Mouse (Mus musculus) cerebellum, adult 2 months (tissue): ENCODE measurements around the gene C3ar1. TPM values are rescaled to one million over a fixed set of nuclear protein-coding genes. Genes with fewer than 3 reads are reported as not detected.

ENCODE experiments used
- DNase-seq, 2 experiments: peaks; one replicate each; pipeline ENCODE4 v3.0.0; 2021
- H3K27ac ChIP-seq: fragments of 200-500 bp; 2 replicates; pipeline ENCODE4 v1.5.1; 2012; ENCODE audit warnings: low read length, control low read depth, inconsistent platforms; ENCODE audit not compliant: insufficient read depth
- H3K27me3 ChIP-seq: fragments of 200-500 bp; 2 replicates; pipeline ENCODE4 v1.6.1; 2012; ENCODE audit warnings: inconsistent platforms, mild to moderate bottlenecking, low read length, moderate library complexity; ENCODE audit not compliant: control insufficient read depth, insufficient read depth
- H3K4me1 ChIP-seq: fragments of 200-500 bp; 2 replicates; pipeline ENCODE4 v1.6.1; 2011; ENCODE audit warnings: low read length; ENCODE audit not compliant: control insufficient read depth, insufficient read depth
- H3K4me3 ChIP-seq: fragments of 200-500 bp; replicated peaks from 2 replicates; pipeline ENCODE3; 2011; ENCODE audit warnings: mild to moderate bottlenecking, low read depth, low read length, control low read depth; ENCODE audit not compliant: insufficient read depth
- CTCF ChIP-seq: fragments of 200-500 bp; IDR thresholded peaks from 2 replicates; pipeline ENCODE4 v1.5.1; 2011; ENCODE audit warnings: low read depth, mild to moderate bottlenecking, control low read depth, low read length, moderate library complexity, borderline replicate concordance; ENCODE audit not compliant: insufficient read depth
- POLR2A ChIP-seq: fragments of 200-500 bp; IDR thresholded peaks from 2 replicates; pipeline ENCODE4 v1.6.1; 2011; ENCODE audit warnings: low read length, control low read depth, borderline replicate concordance; ENCODE audit not compliant: insufficient read depth
- WGBS: fragments of 180-500 bp; shearing (Covaris S2); methylation state at CpG from one replicate; pipeline ENCODE4 v1.1.7; 2018; 5-methylcytosine and 5-hydroxymethylcytosine counted together
- polyA plus RNA-seq: library from polyadenylated mRNA; depleted of rRNA; stranded (reverse); fragments of >200 nt; gene quantifications from 2 replicates; pipeline ENCODE4 v1.2.3, GENCODE M21; 2012; rRNA removed

Gene C3ar1
- 0.38 and 0.44 TPM in 2 replicates for polyA plus RNA-seq

GRCm38 (mm10) chr6:122855955-122856354 lies at the start of gene C3ar1:
TSS of gene C3ar1 (minus strand) at chr6:122856161.
- Histone ChIP-seq H3K27me3 (no peaks in the 10 kb centered on the region), H3K4me1 (no peaks in the 10 kb centered on the region), H3K4me3 (no peak within 1 kb of the TSS), H3K27ac (no peak within 1 kb of the TSS)
- 82% methylated on average over 7 of the region's 7 CpGs for WGBS
- no peak for DNase-seq
- no peak for TF ChIP-seq POLR2A
- TF ChIP-seq CTCF: no peak

DNA sequence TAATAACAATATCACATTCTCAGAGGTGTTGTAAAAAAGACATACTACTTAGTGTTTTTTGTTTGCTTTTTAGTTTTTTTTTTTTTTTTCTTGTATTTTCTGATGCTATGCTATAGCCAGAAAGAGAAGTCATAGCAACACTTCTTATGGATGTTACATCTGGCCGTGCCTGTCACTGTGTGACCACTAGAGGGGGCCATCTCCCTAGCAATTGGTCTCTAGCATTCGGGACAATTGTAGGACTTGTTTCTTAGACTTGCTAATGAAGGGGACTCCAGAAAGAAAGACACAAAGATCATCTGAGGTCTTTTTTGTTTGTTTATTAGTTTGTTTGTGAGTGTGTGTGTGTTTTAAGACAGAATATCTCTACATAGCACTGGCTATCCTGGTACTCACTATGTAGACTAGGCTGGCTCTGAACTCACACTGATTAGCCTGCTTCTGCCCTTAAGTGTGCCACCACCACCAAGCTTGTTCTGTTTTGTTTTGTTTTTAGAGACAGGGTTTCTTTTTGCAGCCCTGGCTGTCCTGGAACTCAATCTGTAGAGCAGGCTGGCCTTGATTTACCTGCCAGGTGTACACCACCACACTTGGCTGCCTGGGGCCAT lies 36.6 kb upstream of the C3ar1 start:
- no peak overlapping the region for H3K27ac ChIP-seq
- no peak overlapping the region for H3K4me3 ChIP-seq
- no peaks in the 10 kb centered on the region for H3K4me1 ChIP-seq
- WGBS: 7% methylated on average over 2 of the region's 2 CpGs
- DNase-seq: peak; percentile 30 to 39
- peak; percentile 68 for TF ChIP-seq CTCF
- TF ChIP-seq POLR2A: no peak
- H3K27me3 ChIP-seq: no peaks in the 10 kb centered on the region

- WGBS: 93% methylated on average over 2 of the region's 2 CpGs
- Histone ChIP-seq H3K4me3 (no peak overlapping the region), H3K27me3 (no peaks in the 10 kb centered on the region), H3K27ac (no peak overlapping the region), H3K4me1 (no peaks in the 10 kb centered on the region)
- TF ChIP-seq CTCF (no peak), POLR2A (no peak)
- DNase-seq: no peak
Measured at GRCm38 (mm10) chr6:122889599-122889998, 33.6 kb upstream of the C3ar1 start.

DNA sequence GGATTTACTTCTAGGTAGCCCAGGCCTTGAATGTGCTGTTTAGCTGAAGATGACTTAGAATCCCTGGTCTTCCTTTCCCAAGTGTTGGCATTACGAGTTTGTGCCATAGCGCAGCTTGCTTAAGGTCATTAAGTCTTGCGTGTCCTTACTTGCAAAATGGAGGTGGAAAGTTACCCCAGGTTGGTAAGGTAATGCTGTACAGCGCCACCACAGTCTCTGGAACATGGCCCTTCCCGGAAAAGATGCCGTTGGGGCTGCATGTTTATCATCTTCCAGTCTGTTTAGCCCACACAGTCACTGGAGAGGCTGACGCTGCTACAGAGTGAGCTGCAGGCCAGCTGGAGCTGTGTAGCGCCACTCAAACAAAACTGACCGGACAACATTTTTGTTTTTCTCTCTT lies 27.6 kb upstream of the C3ar1 start:
- 91% methylated on average over 9 of the region's 9 CpGs for WGBS
- DNase-seq: no peak

GRCm38 (mm10) chr6:122881287-122881686 lies 25.3 kb upstream of the C3ar1 start:
- Histone ChIP-seq H3K27me3 (no peaks in the 10 kb centered on the region), H3K4me3 (no peak overlapping the region), H3K4me1 (no peaks in the 10 kb centered on the region), H3K27ac (no peak overlapping the region)
- no peak for DNase-seq
- 94% methylated on average over 12 of the region's 12 CpGs for WGBS
- TF ChIP-seq POLR2A: no peak
- no peak for TF ChIP-seq CTCF

More for the DNA sequence above, 27.6 kb upstream of the C3ar1 start:
- Histone ChIP-seq H3K27ac (no peak overlapping the region), H3K4me3 (no peak overlapping the region), H3K27me3 (no peaks in the 10 kb centered on the region), H3K4me1 (no peaks in the 10 kb centered on the region)
- TF ChIP-seq POLR2A (no peak), CTCF (no peak)

DNA sequence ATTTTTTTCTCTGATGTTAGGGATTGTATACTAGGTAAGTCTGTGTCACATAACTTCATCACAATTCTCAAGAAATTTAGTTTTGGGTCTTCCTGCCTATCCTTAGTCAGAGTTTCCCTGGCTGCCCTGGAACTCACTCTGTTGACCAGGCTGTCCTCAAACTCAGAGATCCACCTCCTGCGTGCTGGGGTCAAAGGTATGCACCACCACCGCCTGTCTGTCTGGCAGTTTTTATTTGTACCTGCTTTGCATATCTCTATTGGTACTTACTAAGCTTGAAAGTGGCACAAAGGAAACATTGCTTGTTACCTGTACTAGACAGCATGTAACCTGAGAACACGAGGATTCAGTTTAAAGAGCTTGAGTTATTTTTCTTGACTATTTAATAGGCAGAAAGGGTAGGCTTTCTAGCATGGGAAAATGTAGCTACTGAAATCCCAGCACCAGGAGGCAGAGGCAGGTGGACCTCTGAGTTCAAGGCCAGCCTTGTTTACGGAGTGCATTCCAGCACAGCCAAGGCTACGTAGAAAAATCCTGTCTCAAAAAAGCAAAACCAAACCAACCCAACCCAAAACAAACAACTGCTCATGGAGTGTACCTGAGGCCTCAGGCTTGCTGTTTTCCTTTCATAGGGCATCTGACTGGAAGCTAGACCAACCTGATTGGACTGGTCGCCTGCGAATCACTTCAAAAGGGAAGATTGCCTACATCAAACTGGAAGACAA lies 24.0 kb upstream of the C3ar1 start:
- TF ChIP-seq POLR2A (no peak), CTCF (no peak)
- 91% methylated on average over 7 of the region's 7 CpGs for WGBS

DNA sequence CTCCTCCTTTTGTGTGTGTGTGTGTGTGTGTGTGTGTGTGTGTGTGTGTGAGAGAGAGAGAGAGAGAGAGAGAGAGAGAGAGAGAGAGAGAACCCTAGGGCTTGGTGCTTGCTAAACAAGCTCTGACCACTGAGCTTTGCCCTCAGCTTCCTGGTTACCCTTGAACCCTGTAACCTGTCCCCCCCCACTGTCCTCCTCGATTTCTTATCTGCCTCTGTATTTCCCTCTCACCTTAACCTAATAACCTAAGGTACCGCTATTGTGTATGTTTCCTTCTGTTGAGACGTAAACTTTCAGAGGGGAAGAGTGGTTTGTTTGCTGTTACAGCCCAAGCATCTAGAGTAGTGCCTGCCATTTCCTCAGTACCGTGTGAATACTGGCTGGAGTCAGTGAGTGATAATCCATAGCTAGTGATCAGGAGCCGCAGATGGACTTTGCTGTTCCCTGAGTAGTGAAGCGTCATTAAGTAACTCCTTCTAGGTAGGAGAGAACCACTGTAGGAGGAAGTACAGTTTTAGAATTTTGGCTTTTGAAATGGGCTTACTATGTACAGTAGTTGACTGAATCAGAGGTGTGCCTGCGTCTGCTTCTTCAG lies 23.3 kb upstream of the C3ar1 start:
- Histone ChIP-seq H3K27ac (no peak overlapping the region), H3K4me1 (peaks cover 3% of the 10 kb centered on the region; the same call in 1 of the 2 replicates), H3K27me3 (no peaks in the 10 kb centered on the region), H3K4me3 (no peak overlapping the region)
- 84% methylated on average over 7 of the region's 7 CpGs for WGBS
- TF ChIP-seq CTCF (no peak), POLR2A (no peak)
- DNase-seq: no peak

More for the DNA sequence above, 24.0 kb upstream of the C3ar1 start:
- Histone ChIP-seq H3K4me1 (peaks cover 3% of the 10 kb centered on the region; the same call in 1 of the 2 replicates), H3K27me3 (no peaks in the 10 kb centered on the region), H3K27ac (no peak overlapping the region), H3K4me3 (no peak overlapping the region)
- no peak for DNase-seq
